Mouse (Mus musculus) CH12.LX (cell line): ENCODE data around the gene Slc5a10.

Source experiments
- CTCF ChIP-seq, 2 experiments: IDR thresholded peaks in 1 of 2; conservative IDR thresholded peaks in 1 of 2; 2 replicates each; pipeline ENCODE4 v1.5.1; 2011 to 2012; ENCODE audit warnings: low read depth in 2 of 2, low read length in 2 of 2, improper control_type of control experiment in 1 of 2, inconsistent platforms in 1 of 2, mild to moderate bottlenecking in 1 of 2, moderate library complexity in 1 of 2
- GABPA ChIP-seq: IDR thresholded peaks from 2 replicates; pipeline ENCODE4 v1.6.1; 2012; ENCODE audit warnings: low read depth, low read length, improper control_type of control experiment, inconsistent platforms; ENCODE audit not compliant: insufficient replicate concordance
- KAT2A ChIP-seq: IDR thresholded peaks from 2 replicates; pipeline ENCODE4 v1.6.1; 2012; ENCODE audit warnings: low read length, improper control_type of control experiment, inconsistent platforms; ENCODE audit not compliant: insufficient replicate concordance
- PAX5 ChIP-seq: IDR thresholded peaks from 2 replicates; pipeline ENCODE4 v1.6.1; 2012; ENCODE audit warnings: low read length, inconsistent platforms, mixed read lengths
- ZMIZ1 ChIP-seq: IDR thresholded peaks from 2 replicates; pipeline ENCODE4 v1.6.1; 2012; ENCODE audit warnings: low read depth, mild to moderate bottlenecking, inconsistent platforms, low read length, improper control_type of control experiment

DNA sequence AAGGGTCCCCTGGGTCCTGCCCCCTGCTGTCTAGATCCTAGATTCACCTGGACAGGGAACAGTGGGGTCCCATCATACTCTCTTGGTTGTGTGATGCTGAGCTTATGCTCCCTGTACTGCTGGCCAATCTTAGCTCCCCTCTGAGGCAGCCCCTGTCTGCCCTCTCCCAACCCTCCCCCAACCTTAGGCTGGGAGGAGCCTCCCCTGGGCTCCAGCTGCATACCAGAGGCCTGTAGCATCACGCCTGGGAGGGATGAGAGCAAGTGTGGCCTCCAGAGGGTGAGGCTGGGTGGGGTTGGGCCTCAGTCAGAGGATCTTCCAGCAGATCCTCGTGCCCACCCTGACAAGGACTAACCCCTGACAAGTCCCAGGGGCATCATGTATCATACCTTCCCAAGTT lies 33.0 kb downstream of the Slc5a10 start:
- no peak for TF ChIP-seq CTCF (conservative IDR thresholded peaks at IDR 0.05 in 1 of 2, IDR thresholded peaks at IDR 0.05 in 1 of 2; ENCODE audit: low read depth in 2 of 2, low read length in 2 of 2)
- TF ChIP-seq ZMIZ1: no peak
- no peak for TF ChIP-seq KAT2A
- TF ChIP-seq GABPA: no peak
- no peak for TF ChIP-seq PAX5
